Mouse (Mus musculus) cerebellum, adult (tissue): ENCODE data around the gene F930015N05Rik.

Source experiments
- ATAC-seq: cut with Nextera tagmentation; 2 replicates; pipeline ENCODE4 v1.9.2; 2017; ENCODE audit warnings: mild to moderate bottlenecking, moderate library complexity, mixed read lengths; ENCODE audit not compliant: insufficient number of reproducible peaks, low FRiP score, low TSS enrichment

F930015N05Rik gene

GRCm38 (mm10) chr11:64386333-64386732, 50.1 kb downstream of the F930015N05Rik start:
- ATAC-seq: no peak
